Mouse (Mus musculus) Patski (cell line): Measurements from ENCODE around the gene Apoa2. TPM values are rescaled to one million over a fixed set of nuclear protein-coding genes. Genes with fewer than 3 reads are reported as not detected.

ENCODE experiments used
- ATAC-seq: fragments of 100-300 bp; one replicate; pipeline ENCODE4 v1.8.0; 2021
- CTCF ChIA-PET: fragments of 350-600 bp; sonication (Branson Sonifier 250); formaldehyde crosslinking; loops from one replicate; lab custom pipeline; 2022; ENCODE audit warnings: inconsistent platforms; lab: Charles Lee
- POLR2A ChIA-PET: fragments of 350-600 bp; sonication (Branson Sonifier 250); formaldehyde crosslinking; loops from one replicate; lab custom pipeline; 2022; ENCODE audit warnings: antibody characterized with exemption, inconsistent platforms; lab: Charles Lee
- DNase-seq: peaks from one replicate; pipeline ENCODE4 v3.0.0-alpha.2; 2011; ENCODE audit warnings: low read depth, low spot score
- H3K27me3 ChIP-seq: fragments of 371-371 bp; one replicate; pipeline ENCODE4 v1.5.1; 2021
- CTCF ChIP-seq: fragments of 100-300 bp; IDR thresholded peaks from one replicate; pipeline ENCODE4 v1.5.1; 2021
- in situ Hi-C: fragments of 300-500 bp; cut with MboI; formaldehyde crosslinking; loops from 3 replicates; pipeline ENCODE4 v1.11.1; 2018; ENCODE audit warnings: low pct_unique_long_range_greater_than_20kb, mixed read lengths
- polyA plus RNA-seq: library from polyadenylated mRNA; unstranded; gene quantifications from one replicate; pipeline ENCODE4 v1.2.3, GENCODE M21; 2021

Apoa2 gene
- polyA plus RNA-seq, 1 experiment from 2014 or later, result not detected

DNA sequence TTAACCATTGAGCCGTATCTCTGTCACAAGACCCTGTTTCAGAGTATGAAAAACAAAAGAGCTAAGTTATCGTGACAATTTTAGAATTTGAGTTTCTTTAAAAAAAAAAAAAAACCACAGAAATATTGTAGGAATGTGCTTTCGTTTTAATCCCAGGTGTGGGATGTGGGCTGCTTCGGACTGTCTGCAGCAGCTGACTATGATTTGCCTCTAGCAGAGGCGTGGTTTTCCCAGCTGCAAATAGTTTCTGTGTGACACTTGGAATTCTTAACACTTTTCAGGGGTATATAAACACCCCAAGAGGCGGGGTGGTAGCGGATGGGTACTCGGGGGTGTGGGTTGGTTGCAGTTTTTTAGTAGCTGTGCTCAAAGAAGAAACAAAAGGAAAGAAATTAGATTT, 20.5 kb downstream of the Apoa2 start:
- DNase-seq, result no peak
- no peak for ATAC-seq
- ChIA-PET CTCF (interaction anchor here (1.9 to 2.6 kb wide), 2 partner anchors 12 to 132 kb away, joined by 6 to 7 read pairs; partner anchors contain the start of gene Cfap126), POLR2A (interaction anchor here (0.7 kb wide), 1 partner anchor 21 kb away, joined by 4 read pairs; no protein-coding TSS in a partner anchor)
- no peaks in the 10 kb centered on the region for H3K27me3 ChIP-seq
- in situ Hi-C loops, result no loop called here
- TF ChIP-seq CTCF, result no peak

DNA sequence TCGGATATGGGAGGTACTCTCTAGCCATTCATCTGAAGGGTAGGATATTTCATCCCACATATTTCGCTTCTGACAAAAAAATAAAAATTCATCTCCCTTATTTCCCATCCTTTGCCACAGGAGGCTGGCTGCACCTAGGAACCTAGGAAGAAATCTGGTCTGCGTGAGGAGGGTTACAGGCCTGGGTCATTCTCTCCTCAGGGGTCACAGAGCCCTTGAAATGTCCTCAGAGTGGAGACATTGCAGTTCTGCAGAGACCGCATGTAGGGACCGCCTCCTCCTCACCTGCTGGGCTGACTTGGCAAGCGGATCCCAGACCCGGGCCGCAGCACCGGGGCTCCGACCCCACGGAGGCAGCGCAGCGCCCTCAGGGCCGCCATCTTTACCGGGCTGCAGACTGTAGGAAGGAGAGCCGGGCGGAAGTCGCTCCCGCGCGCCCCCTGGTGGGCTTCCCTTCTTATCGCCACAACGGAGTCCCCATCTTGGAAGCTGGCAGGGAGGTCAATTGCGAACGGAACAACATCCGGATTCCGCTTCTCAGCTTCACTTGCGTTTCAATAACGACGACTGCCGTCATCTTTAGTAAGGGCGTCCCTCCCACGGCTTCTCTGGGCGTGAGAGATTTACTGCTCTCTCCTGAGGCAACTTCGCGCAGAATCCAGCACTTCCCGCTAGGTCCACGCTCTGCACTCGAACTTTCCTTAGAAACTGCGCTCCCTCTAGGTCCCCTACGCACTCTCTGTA, 22.0 kb downstream of the Apoa2 start:
- CTCF ChIA-PET, result interaction anchor here (1.1 to 1.3 kb wide), 3 partner anchors 10 to 35 kb away, joined by 3 to 4 read pairs (median 3); no protein-coding TSS in a partner anchor
- POLR2A ChIA-PET, result interaction anchor here (1.6 kb wide), 1 partner anchor 23 kb away, joined by 5 read pairs; the partner anchor contains the start of gene B4galt3
- H3K27me3 ChIP-seq, result no peaks in the 10 kb centered on the region
- peak; percentile 88 for DNase-seq
- no peak for TF ChIP-seq CTCF
- in situ Hi-C loops, result no loop called here
- ATAC-seq, result peak; percentile 78

DNA sequence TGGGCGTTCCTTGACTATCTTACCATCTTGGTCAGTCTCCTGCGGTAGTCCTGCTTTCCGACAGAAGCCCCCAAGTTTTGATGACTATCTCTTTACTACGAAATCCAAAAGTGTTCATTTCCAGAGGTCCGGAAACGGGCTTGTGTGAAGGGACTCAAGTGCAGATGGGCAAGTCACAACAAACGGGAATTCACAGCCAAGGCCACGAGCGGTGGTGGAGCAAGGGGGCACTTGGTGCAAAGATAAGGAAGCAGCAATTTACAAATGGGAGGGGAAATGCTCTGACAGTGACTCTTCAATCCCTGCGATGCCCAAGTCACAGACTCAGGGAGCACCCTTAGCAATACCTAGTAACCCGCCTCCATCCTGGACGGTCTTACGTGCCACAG, 22.6 kb downstream of the Apoa2 start:
- in situ Hi-C loops, result no loop called here
- DNase-seq (no peak), ATAC-seq (no peak)
- no peaks in the 10 kb centered on the region for H3K27me3 ChIP-seq
- ChIA-PET POLR2A (interaction anchor here (1.0 to 1.6 kb wide), 2 partner anchors 22 to 80 kb away, joined by 4 to 5 read pairs; partner anchors contain the start of gene B4galt3), CTCF (interaction anchor here (0.9 to 1.3 kb wide), 3 partner anchors 10 to 13 kb away, joined by 3 to 4 read pairs (median 3); no protein-coding TSS in a partner anchor)
- TF ChIP-seq CTCF, result no peak

DNA sequence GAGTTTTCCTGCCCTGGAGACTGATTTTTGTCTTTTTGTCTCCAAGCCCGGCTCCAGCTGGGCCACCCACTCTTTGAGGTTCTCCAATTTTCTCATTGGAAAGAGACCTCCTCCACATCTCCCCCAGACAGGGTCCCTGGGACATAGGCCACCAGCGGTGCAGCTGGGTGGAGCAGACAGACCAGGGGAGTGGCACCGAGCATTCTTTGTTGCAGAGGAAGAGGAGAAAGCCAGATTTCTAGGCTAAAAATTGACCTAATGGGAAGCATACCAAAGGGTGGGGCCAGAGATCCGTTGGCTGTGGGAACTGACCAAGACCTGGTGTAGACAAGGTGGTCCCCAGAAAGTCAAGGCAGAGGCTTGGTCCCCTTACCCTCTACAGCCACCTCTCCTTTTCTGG, 23.1 kb downstream of the Apoa2 start:
- DNase-seq, result no peak
- POLR2A ChIA-PET, result interaction anchor here (1.0 to 1.6 kb wide), 3 partner anchors 22 to 137 kb away, joined by 3 to 5 read pairs (median 4); partner anchors contain the start of gene B4galt3
- in situ Hi-C loops, result no loop called here
- CTCF ChIA-PET, result interaction anchor here (0.9 to 1.3 kb wide), 3 partner anchors 10 to 15 kb away, joined by 3 read pairs; no protein-coding TSS in a partner anchor
- ATAC-seq, result no peak
- H3K27me3 ChIP-seq, result no peaks in the 10 kb centered on the region
- TF ChIP-seq CTCF, result no peak

DNA sequence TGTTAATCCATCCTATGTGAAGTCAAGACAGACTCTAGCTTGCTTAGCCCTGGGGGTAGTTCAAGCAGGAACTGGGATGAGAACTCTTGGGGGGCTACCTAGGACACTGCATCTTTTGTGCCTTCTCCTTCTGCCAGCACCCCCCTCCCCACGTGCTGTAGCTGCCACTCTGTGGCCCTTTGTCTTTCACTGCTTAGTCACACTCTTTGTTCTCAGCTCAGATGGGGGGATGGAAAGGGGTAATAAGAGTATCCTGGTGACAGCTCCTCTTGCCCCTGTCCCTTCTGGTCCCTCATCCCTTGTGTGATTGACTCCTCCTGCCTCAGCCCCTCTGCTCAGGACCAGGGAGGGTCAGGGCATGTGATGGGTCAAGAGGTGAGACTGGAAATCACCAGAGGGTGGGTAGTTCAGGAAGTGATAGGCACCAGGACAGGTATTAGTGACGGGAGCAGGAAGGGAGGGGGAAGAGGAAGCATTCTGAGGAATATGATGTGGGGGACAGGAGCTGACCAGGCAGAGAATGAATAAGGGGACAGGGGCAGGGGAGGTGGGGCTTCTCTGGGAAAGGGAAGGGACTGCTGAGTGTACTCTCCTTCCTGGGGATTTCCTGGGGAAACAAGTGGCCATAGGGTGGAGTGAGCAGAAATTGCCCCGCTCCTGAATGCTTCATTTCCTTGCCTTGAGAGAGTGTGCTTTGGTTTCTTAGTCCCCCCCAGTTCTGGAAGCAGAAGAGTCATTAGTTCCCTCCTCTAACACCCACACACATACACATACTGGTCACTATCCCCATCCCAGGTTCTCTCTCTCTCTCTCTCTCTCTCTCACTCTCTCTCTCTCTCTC, 23.8 kb downstream of the Apoa2 start:
- ChIA-PET CTCF (interaction anchor here (0.9 to 1.2 kb wide), 2 partner anchors 9 to 16 kb away, joined by 3 read pairs; no protein-coding TSS in a partner anchor), POLR2A (interaction anchor here (1.0 to 1.6 kb wide), 3 partner anchors 21 to 137 kb away, joined by 3 to 5 read pairs (median 4); partner anchors contain the start of gene B4galt3)
- ATAC-seq (no peak), DNase-seq (no peak)
- no peak for TF ChIP-seq CTCF
- in situ Hi-C loops, result no loop called here
- H3K27me3 ChIP-seq, result no peaks in the 10 kb centered on the region

DNA sequence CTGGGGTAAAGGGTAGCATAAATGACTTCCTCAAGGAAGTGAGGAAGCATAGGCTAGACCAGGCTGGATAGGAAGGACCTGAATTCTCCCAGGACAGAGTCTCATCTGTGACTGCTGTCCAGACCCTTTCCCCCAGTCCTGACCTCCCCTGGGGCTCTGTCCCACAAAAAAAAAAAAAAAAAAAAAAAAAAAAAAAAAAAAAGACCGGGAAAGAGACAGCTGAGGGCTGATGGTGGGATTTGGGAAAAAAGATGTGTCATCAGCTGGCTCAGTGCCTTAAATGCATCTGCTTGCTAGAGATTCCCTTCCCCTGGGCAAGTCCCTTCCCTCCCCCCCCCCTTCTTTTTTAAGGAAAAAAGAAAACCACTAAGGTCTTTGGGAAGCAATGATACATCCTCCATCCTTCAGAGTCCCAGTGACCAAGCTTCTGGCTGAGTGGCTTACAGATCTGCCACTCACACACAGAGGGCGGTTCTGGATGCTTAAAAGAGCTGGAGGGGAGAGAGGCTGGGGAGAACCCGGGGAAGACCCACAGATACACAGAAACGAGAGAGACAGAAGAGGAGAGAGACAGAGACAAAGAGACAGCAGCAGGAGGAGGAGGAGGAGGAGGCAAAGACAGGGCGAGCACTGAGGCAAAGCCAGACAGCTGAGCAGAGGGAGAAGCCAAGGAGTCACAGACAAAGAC, 25.2 kb downstream of the Apoa2 start, which contains the start of gene Adamts4:
Gene Adamts4 (plus strand): TSS at position 509 of the 688 bp plus-strand sequence.
- TF ChIP-seq CTCF, result no peak

DNA sequence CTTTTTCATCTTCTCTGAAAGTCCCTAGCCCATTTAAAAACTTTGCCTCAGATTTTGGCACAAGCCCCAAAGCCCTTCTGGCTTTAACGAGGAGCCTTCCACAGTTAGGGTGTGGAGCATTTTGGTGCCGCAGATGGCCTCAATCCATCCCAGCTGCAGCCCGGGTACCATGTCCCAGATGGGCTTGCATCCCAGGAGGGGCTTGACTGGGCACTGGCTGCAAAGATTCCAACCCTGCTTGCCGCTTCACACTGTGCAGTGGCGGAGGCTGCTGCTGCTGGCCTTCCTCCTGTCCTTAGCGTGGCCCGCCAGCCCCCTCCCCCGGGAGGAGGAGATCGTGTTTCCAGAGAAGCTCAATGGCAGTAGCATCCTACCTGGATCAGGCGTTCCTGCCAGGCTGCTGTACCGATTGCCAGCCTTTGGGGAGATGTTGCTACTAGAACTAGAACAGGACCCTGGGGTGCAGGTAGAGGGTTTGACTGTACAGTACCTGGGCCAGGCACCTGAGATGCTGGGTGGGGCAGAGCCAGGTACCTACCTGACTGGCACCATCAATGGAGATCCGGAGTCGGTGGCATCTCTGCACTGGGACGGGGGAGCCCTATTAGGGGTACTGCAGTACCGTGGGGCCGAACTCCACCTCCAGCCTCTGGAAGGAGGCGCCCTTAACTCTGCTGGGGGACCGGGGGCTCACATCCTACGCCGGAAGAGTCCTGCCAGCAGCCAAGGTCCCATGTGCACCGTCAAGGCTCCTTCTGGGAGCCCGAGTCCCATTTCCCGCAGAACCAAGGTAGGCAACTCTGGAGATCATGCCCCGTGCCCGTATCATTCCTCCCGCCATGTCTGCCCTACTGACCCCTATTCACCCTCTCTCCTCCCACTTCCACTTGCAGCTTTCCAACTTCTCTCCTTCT, 26.1 kb downstream of the Apoa2 start, which contains the start of gene Ndufs2:
Gene Ndufs2 (minus strand): TSS at position 709 of the 914 bp plus-strand sequence.
- DNase-seq (no peak), ATAC-seq (no peak)
- ChIA-PET CTCF (interaction anchor here (0.7 to 2.2 kb wide), 7 partner anchors 12 to 139 kb away, joined by 3 to 7 read pairs (median 4); partner anchors contain the start of gene Ppox), POLR2A (interaction anchor here (0.6 to 1.9 kb wide), 3 partner anchors 17 to 120 kb away, joined by 3 to 5 read pairs (median 5); partner anchors contain the start of genes B4galt3 and Fcer1g)
- H3K27me3 ChIP-seq, result no peaks in the 10 kb centered on the region
- TF ChIP-seq CTCF, result no peak
- in situ Hi-C loops, result loop anchor here (25.0 kb wide), 1 partner anchor 364 kb away; the partner anchor contains the start of genes Dusp12 and Gm26620

More for the DNA sequence above, 25.2 kb downstream of the Apoa2 start, which contains the start of gene Adamts4:
- CTCF ChIA-PET, result interaction anchor here (0.7 to 1.1 kb wide), 2 partner anchors 12 to 131 kb away, joined by 3 read pairs; no protein-coding TSS in a partner anchor
- POLR2A ChIA-PET, result interaction anchor here (0.6 kb wide), 1 partner anchor 60 kb away, joined by 7 read pairs; no protein-coding TSS in a partner anchor
- DNase-seq, result peak; percentile 68
- in situ Hi-C loops, result loop anchor here (25.0 kb wide), 1 partner anchor 363 kb away; the partner anchor contains the start of genes Dusp12 and Gm26620
- no peaks in the 10 kb centered on the region for H3K27me3 ChIP-seq
- ATAC-seq, result peak; percentile 48
